Mouse (Mus musculus): ENCODE data around the gene Add2. TPM values are rescaled to one million over a fixed set of nuclear protein-coding genes. Genes with fewer than 3 reads are reported as not detected.
"Not testable (repeated sequence)": the region's sequence is repeated elsewhere in the genome, so short reads cannot be mapped to it uniquely, and the experiment has no call there.

Add2 gene
- 0.17 and 0.80 TPM in 2 replicates for polyA plus RNA-seq (2012; rRNA removed)

DNA sequence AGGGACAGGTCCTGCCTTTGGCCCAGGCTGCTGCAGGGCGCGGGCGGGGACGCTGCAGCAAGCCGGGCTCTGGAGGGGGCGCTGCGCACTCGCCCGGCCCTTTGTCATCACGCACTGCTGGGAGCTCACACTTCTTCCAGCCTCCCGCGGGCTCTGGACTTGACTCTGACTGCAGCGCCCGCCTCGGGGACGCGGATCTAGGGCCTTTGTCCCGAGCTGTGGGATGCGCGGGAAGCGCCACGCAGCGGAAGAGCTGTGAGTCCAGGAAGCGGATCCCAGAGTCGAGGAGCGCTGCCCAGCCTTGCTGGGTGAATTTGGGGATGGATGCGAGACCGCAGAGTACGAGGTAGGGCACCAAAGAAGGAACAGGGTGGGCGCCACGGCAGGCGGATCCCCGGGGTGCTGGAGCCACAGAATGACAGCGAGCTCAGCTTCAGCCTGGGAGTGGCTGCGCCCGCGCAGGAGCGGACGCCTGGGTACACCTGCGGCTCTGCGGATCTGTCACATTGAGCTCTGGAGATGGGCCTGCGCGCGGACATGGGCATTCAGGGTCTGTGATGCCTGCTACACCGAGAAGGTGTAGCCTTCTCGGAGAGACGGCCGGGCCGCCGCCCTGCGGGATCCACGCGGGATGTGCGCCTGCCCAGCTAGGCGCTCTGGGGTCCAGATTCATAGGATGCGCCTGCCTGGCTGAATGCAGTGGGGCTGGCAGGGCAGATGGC, at the start of gene Add2:
Add2 (plus strand) TSS at position 81 of the 722 bp plus-strand sequence.
- peak within 1 kb of the TSS; percentile 5 for H3K4me3 ChIP-seq (replicated peaks; ENCODE audit: extremely low read depth, low read depth, low read length)
- no peak for DNase-seq
- peaks cover 3% of the 10 kb centered on the region; the same call in 1 of the 2 replicates for H3K4me1 ChIP-seq (ENCODE audit: control insufficient read depth, insufficient read depth, low read length)
- WGBS: 3% methylated on average over 56 of the region's 56 CpGs
- TF ChIP-seq POLR2A (IDR thresholded peaks at IDR 0.05; ENCODE audit: borderline replicate concordance, extremely low read depth, low read depth, low read length) (no peak), CTCF (IDR thresholded peaks at IDR 0.05; ENCODE audit: insufficient read depth, low read length) (no peak)

DNA sequence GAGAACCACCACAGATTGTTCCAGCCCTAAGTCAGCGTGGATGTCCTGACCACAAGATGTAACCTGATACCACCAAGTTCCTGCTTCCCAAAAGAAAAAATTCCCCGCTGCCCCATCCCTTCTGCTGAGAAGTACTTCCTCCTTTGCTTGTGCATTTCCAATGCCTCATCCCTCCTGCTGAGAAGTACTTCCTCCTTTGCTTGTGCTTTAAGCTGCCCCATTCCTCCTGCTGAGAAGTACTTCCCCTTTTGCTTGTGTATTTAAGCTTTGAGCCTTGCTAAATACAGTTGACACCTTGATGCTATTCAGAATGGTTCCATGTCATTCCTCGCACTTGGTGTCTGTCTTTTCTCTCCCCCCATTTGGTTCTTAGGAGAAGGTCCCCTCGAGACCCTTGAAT, 49.7 kb upstream of the Add2 start:
- not testable (repeated sequence) for DNase-seq; H3K4me3 ChIP-seq (replicated peaks; ENCODE audit: extremely low read depth, low read depth, low read length); H3K4me1 ChIP-seq (ENCODE audit: control insufficient read depth, insufficient read depth, low read length)
- 75% methylated on average over 4 of the region's 4 CpGs for WGBS

DNA sequence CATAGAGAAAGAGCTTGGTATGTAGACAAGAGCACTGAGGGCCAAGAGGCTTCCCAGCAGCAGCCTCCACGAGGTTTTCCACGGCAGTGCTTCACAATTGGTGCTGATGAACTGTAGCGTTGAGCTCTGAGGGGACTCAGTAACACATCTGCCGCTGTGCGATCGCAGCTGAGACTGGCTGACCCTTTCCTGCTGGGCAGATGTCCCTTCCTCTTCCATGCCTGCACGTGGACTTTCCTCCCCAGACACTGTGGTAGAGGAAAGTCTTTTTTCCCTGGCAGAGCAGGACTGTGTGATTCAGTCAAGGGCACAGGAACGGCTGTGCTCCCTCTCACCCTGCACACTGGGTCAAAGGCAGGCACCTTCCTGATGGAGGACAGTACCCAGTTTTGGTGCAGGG, 44.1 kb upstream of the Add2 start:
- 73% methylated on average over 8 of the region's 8 CpGs for WGBS
- Histone ChIP-seq H3K4me1 (ENCODE audit: control insufficient read depth, insufficient read depth, low read length) (no peaks in the 10 kb centered on the region), H3K4me3 (replicated peaks; ENCODE audit: extremely low read depth, low read depth, low read length) (no peak overlapping the region)
- no peak for TF ChIP-seq CTCF (IDR thresholded peaks at IDR 0.05; ENCODE audit: insufficient read depth, low read length)
- no peak for TF ChIP-seq POLR2A (IDR thresholded peaks at IDR 0.05; ENCODE audit: borderline replicate concordance, extremely low read depth, low read depth, low read length)
- DNase-seq: no peak

DNA sequence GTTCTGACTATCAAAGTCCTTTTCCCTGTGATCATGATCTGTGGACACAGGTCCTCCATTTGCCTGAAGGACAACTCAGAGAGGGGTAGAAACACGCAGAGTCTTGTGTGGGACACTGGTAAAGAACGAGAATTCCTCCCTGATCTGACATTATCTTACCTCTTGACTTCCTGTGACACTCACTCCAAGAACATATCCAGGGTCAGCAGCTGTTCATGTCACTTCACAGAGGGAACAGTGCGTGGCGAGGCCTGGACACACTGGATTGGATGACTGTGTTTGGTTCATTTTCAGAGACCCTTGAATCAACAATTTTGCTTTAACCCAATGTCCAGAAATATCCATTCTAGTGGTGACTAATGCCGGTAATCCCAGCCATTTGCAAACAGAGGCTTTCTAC, 38.9 kb upstream of the Add2 start:
- not testable (repeated sequence) for H3K4me1 ChIP-seq (ENCODE audit: control insufficient read depth, insufficient read depth, low read length); H3K4me3 ChIP-seq (replicated peaks; ENCODE audit: extremely low read depth, low read depth, low read length); DNase-seq
- 83% methylated on average over 5 of the region's 5 CpGs for WGBS

DNA sequence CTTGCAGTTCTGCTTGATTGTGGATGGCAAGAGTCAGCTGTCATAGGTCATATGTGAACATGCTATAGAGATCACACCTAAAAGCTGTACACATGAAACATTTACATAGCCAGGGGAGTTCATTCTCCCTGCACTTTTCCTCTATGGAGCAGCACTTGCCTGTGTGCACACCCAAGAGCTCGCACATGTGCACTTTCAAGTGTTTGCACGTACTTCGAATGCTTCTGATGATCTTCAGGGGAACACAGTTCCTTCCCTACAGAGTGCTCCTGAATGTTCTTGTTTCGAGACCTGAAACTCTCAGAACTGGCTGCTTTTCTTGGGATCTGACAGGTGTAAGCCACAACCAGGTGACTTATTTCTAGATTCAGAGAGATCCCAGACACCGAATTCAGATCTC, 37.7 kb upstream of the Add2 start:
- WGBS: 72% methylated on average over 5 of the region's 5 CpGs
- H3K4me3 ChIP-seq (replicated peaks; ENCODE audit: extremely low read depth, low read depth, low read length); DNase-seq; H3K4me1 ChIP-seq (ENCODE audit: control insufficient read depth, insufficient read depth, low read length): not testable (repeated sequence)

DNA sequence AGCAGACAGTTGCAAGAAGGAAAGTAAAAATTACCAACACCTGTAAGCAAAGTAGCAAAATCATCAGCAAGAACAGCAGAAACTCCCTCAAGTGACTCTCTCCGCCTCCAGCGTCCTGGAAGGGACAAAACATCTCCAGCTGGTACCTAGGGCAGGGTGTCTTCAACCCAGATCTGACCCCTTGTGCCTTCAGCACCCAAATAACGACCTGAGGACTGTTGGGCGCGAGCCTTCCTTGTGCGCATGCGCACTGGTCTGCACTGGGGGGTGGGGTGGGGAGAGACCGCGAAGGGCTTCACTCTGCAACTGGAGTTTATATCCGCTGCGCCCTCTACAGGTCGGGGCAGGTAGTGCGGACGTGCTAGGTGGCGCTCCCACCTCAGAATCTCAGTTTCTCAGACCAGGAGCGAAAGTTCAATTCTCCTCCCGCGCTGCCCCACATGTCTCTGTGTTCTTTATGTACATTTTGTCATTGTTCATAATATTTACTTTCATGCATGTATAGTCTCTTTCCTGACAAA, 25.0 kb upstream of the Add2 start:
- no peak overlapping the region for H3K4me3 ChIP-seq (replicated peaks; ENCODE audit: extremely low read depth, low read depth, low read length)
- TF ChIP-seq POLR2A (IDR thresholded peaks at IDR 0.05; ENCODE audit: borderline replicate concordance, extremely low read depth, low read depth, low read length) (no peak), CTCF (IDR thresholded peaks at IDR 0.05; ENCODE audit: insufficient read depth, low read length) (peak; percentile 55)
- DNase-seq: peak; percentile 23
- H3K4me1 ChIP-seq (ENCODE audit: control insufficient read depth, insufficient read depth, low read length): no peaks in the 10 kb centered on the region
- WGBS: 62% methylated on average over 18 of the region's 18 CpGs

DNA sequence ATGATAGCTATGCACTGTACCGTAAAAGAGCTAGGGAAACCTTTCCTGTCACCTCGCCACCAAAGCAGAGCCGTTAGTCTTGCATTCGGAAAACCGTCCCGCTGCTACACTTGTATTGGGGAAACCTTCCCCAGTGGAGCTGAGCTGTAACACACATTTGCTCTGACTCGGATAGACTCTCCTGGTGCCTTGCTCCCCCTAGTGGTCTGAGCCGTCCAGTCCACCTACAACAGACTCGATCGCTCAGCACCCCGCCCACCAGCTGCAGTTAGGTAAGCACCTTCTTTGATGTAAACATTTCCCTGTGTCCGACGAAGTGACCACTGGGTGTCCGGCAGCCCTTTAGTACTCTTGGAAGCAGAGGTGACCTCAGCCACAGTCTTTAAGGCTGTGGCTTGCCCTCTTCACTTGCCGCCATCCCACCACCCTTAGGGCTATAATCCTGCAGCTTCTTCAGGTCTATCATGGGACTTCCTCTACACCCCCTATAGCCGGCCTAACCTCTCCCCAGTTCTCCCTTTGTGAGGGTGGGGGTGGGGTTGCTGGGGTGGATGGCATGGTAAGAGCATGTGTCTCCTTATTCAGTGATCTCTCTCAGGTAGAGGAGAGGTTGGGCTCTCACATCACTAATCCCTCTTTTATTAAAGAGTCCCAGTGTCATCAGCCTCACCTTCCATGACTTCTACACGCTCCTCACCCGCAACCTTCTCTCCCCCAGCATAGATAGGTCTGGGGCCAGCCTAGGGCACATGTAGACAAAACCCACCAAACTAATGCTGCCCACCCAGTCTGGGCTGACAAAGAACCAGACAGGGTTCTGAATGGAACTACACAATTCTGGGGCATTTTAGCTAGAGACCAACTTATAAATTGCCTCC, 24.0 kb upstream of the Add2 start:
- H3K4me1 ChIP-seq (ENCODE audit: control insufficient read depth, insufficient read depth, low read length): no peaks in the 10 kb centered on the region
- WGBS: 11% methylated on average over 18 of the region's 18 CpGs
- TF ChIP-seq POLR2A (IDR thresholded peaks at IDR 0.05; ENCODE audit: borderline replicate concordance, extremely low read depth, low read depth, low read length) (no peak), CTCF (IDR thresholded peaks at IDR 0.05; ENCODE audit: insufficient read depth, low read length) (peak; percentile 96)
- DNase-seq: peak; percentile 49
- H3K4me3 ChIP-seq (replicated peaks; ENCODE audit: extremely low read depth, low read depth, low read length): no peak overlapping the region

DNA sequence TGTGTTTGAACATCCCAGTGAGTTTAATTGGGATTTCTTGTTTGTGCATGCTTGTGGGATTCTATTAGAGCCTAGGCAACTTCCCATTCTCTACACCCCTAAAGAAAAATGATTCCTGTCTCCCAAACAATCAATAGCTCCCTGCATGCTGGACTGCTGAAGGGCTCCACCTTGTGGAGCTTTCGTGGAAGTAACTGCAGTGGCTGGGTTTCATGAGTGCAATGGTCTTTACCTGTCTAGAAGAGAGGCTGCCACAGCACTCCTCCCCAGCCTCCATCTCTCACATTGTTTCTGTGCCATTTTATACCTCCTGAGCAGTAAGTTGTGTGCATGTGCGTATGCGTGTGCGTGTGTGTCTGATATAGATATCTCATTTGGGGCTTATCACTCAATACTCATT, 18.5 kb upstream of the Add2 start:
- peak; percentile 27 for DNase-seq
- Histone ChIP-seq H3K4me1 (ENCODE audit: control insufficient read depth, insufficient read depth, low read length) (no peaks in the 10 kb centered on the region), H3K4me3 (replicated peaks; ENCODE audit: extremely low read depth, low read depth, low read length) (no peak overlapping the region)
- TF ChIP-seq CTCF (IDR thresholded peaks at IDR 0.05; ENCODE audit: insufficient read depth, low read length): peak; percentile 77
- TF ChIP-seq POLR2A (IDR thresholded peaks at IDR 0.05; ENCODE audit: borderline replicate concordance, extremely low read depth, low read depth, low read length): no peak
- WGBS: 54% methylated on average over 4 of the region's 4 CpGs

DNA sequence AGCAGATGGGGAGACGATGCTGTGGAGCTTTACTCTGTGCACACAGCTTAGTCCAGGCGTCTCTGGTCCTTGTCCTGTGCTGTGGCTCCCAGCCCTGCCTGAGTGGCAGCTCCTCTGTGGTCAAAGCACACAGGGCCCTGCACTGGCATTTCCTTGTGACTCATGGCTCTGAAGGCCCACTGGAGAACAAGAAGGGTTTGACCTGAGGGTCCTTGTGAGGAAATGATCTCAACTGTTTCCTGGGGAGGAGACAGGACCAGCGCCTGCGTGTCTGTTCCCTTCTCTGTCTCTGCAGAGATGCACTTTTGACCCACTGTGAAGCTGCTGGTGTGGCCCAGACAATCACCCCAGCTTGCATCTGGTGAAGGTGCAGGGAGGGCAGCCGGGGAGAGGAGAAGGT, 13.7 kb upstream of the Add2 start:
- not testable (repeated sequence) for H3K4me3 ChIP-seq (replicated peaks; ENCODE audit: extremely low read depth, low read depth, low read length); H3K4me1 ChIP-seq (ENCODE audit: control insufficient read depth, insufficient read depth, low read length); DNase-seq
- WGBS: 36% methylated on average over 5 of the region's 5 CpGs

DNA sequence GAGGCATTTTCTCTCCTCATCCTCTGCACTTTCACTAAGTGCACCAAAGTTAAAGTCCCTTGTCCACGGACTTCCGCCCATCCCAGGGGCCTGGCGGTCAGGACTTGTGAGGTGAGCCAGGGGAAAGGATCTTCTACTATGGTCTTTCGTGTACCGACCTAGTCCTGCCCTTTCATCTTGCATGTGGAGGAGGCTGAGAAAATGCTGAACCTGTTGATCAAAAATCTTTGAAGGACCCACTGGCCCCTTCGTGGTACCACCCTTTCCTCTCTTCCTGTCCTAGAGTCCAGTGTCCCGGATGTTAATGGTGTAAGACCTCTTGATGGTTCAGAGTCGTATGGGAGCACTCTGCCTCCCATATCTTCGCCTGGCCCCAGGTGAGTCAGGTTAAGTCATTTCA, 12.6 kb upstream of the Add2 start, which contains the start of gene Figla:
Figla (plus strand) TSS at position 301 of the 400 bp plus-strand sequence.
- no peak for DNase-seq
- Histone ChIP-seq H3K4me3 (replicated peaks; ENCODE audit: extremely low read depth, low read depth, low read length) (no peak within 1 kb of the TSS), H3K4me1 (ENCODE audit: control insufficient read depth, insufficient read depth, low read length) (no peaks in the 10 kb centered on the region)
- WGBS: 72% methylated on average over 9 of the region's 9 CpGs
- TF ChIP-seq CTCF (IDR thresholded peaks at IDR 0.05; ENCODE audit: insufficient read depth, low read length) (no peak), POLR2A (IDR thresholded peaks at IDR 0.05; ENCODE audit: borderline replicate concordance, extremely low read depth, low read depth, low read length) (no peak)
